Mouse (Mus musculus): ENCODE results near the gene Galntl5.

GRCm38 (mm10) chr5:25179284-25179683 is 2.0 kb upstream of the Galntl5 start:
- no peak for TF ChIP-seq CTCF (IDR thresholded peaks at IDR 0.05; ENCODE audit: borderline replicate concordance, insufficient read depth, low read depth, low read length)
- TF ChIP-seq POLR2A (IDR thresholded peaks at IDR 0.05; ENCODE audit: borderline replicate concordance, insufficient read depth, low read length): no peak

All from cerebellum, adult 2 months (tissue).